Mouse (Mus musculus) G1E (cell line): ENCODE results near the gene Lsamp.

ENCODE experiments used
- CTCF ChIP-seq: IDR thresholded peaks from 2 replicates; pipeline ENCODE4 v1.5.1; 2012; ENCODE audit warnings: low read depth, low read length, inconsistent platforms, mixed read lengths
- GATA1 ChIP-seq: IDR thresholded peaks from 2 replicates; pipeline ENCODE4 v1.6.1; 2012; ENCODE audit warnings: borderline replicate concordance, low read length, inconsistent platforms, mixed read lengths
- POLR2AphosphoS5 ChIP-seq: IDR thresholded peaks from 2 replicates; pipeline ENCODE4 v1.6.1; 2012; ENCODE audit warnings: low read depth, low read length, inconsistent platforms; ENCODE audit not compliant: insufficient replicate concordance
- TAL1 ChIP-seq: conservative IDR thresholded peaks from 2 replicates; pipeline ENCODE4 v1.6.1; 2012; ENCODE audit warnings: low read depth, low read length, inconsistent platforms, mixed read lengths

- TF ChIP-seq CTCF = no peak
- no peak for TF ChIP-seq TAL1
- TF ChIP-seq POLR2AphosphoS5 = no peak
- no peak for TF ChIP-seq GATA1
Measured at GRCm38 (mm10) chr16:41124361-41124760, 1140.2 kb downstream of the Lsamp start.
